Mouse (Mus musculus): ENCODE measurements at regions not wholly inside any gene's neighbourhood (a gene's known extent, or its start where the extent isn't known, plus 50 kb on each side); places are given as distances from the start of the nearest gene placed in this dataset.

GRCm38 (mm10) chr11:114239311-114239803, 172.5 kb upstream of the Sdk2 start:
- TF ChIP-seq POLR2A (IDR thresholded peaks at IDR 0.05; ENCODE audit: borderline replicate concordance, insufficient read depth, low read length) (no peak), CTCF (IDR thresholded peaks at IDR 0.05; ENCODE audit: borderline replicate concordance, insufficient read depth, low read depth, low read length) (no peak)

All from cerebellum, adult 2 months (tissue).